Mouse (Mus musculus): ENCODE results near the gene Rubcn. TPM values are rescaled to one million over a fixed set of nuclear protein-coding genes. Genes with fewer than 3 reads are reported as not detected.
"Not testable (repeated sequence)": the region's sequence is repeated elsewhere in the genome, so short reads cannot be mapped to it uniquely, and the experiment has no call there.

Gene Rubcn
- 10 to 100 TPM; 22.4 to 29.0 (median 25.9) TPM for total RNA-seq (2022)

DNA sequence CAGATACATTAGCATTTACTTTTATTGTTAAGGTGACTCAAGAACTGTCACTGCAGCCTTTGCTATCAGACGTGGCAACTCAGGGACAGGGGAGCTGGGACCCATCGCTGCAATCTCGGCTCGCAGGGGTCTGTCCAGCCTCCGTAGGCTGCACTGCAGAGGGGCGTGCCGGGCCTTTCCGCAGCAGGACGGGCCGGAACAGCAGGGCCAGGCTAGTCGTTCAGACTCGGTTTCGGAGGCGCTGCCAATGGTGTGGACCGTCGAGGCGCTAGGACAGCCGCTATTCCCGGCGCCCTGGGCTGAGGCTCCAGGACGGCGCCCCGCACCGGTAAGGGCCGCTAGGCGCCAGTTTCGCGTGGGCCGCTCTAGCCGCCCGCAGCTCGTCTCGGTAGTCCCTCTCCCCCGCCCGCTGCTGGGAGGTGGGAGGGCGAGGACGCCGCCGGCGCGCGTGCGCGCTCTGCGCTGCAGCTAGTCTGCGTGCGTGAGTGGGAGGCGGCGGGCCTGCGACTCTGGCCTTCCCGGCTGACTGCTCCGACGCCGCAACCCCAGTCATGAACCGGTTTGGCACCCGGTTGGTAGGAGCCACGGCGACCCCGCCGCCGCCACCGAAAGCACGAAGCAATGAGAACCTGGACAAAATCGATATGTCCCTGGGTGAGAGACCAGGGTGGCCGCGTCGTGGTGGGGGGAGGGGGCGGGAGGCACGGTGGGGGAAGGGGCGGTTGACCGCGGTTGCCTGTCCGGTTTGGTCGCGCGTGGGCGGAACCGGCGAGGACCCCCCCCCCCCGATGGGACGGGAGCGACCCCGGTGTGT is at the start of gene Rubcn, which contains the start of gene Fyttd1:
Gene Rubcn (minus strand): TSS at position 424 of the 814 bp plus-strand sequence.
Gene Fyttd1 (plus strand): TSS at position 158 of the 814 bp plus-strand sequence.
- DNase-seq (ENCODE audit: low spot score in 2 of 2) = peak; percentile 91 to 95

DNA sequence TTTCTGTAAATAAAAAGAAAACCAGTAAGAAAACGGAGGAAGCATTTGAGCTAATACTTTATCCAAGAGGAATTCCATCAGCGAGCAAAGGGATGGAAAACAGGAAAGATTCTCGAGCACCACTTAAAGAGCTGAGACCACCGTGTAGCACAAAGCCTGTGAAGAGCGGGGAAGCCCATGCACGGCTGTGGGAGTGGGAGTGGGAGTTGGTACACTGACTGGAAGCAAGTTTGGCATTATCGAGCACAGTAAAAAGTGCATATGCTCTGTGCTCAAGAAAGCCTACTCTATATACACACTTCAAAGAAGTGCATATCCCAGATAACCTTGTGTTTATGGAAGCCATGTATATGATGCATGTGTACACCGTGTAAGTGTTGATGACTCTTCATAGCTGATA is 49.5 kb upstream of the Rubcn start:
- DNase-seq (ENCODE audit: low spot score in 2 of 2) = no peak

DNA sequence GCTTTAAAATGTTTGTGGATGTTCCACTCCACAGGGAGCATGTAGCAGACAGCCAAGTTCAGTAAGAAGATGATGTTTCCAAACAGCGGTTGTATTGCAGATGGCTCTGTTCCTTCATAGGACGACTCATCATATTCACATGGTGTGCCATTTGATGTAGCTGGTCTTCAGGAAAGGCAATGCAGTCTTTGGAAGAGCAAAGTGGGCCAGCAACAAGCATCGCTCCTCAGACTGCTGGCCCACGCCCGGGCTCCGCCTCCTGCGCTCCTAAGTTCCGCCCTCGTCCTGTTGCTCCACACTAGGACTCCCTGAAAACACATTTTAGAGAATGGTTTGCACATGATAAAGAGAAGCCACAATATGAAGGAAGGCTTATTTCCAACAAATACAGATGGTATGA is 49.1 kb upstream of the Rubcn start:
- DNase-seq (ENCODE audit: low spot score in 2 of 2) = not testable (repeated sequence)

DNA sequence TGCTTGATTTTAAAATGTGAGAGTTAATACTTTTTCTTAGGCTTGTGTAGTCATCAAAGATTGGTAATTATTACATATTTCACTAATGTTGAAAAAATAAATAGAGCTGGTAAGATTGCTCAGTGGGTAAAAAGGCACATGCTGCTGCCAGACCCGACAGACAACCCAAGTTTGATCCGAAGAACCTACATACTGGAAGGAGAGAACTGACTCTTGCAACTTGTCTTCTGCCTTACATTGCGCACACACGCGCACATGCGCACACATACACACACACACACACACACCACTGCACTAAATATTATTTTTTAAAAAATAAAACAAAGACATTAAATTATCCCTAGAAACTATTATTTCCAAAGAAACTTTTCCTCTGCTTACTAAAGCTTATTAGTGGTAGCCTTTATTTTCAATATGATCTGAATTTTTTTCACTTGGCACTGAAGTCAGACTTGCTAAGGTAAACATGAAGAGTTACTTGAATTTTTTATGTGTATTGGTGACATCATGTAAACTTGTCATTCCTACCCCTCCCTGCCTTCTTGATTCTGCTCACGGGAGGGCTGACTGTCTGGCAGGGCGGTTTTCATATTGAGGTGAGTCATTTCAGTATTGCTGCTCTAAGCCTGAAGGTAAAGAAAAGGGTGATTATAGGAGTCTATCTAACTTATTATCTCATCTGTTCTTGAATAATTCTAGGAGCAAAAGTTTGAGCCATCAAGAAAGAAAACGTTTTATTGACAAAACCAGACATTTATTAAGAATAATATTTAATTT is 37.9 kb upstream of the Rubcn start:
- DNase-seq (ENCODE audit: low spot score in 2 of 2) = no peak

DNA sequence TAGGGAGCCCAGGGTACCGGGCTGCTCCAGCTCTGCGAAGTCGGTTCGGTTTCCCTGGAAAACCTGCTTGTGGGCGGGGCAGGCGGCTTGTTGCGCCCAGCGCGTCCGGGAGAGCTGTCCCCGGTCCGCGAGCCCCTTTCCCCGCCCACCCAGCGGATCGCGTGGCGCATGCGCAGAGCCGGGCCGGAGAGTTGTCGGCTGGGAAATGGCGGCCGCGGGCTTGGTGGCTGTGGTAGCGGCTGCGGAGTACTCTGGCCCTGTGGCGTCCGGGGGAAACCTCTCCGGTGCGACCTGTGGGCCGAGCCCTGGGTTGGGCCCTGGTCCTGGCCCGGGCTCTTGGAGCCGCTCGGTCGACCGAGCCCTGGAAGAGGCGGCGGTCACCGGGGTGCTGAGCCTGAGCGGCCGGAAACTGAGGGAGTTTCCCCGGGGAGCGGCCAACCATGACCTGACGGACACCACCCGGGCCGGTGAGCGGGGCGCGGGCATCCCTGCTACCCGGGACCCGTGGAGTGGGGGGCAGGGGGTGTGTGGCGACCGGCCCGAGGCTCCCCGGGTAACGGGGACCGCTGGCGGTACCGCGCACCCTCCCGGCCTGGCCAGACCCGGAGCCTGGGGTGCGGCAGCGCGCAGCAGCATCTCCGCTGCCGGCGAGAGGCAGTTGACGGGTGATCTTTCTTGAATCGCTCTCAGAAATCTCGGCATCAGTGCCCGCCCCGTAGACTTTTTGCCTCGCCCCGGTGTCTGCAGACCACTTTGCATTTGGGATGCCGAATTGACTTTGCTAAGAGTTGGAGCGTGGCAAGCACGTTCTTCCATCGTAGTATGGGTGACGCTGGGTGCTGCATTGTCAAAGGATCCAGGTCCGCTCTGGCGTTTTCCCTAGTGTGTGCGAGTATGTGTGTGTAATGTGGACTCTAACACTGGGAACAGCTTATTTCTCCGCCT is 36.6 kb upstream of the Rubcn start, which contains the start of gene Lrch3:
Gene Lrch3 (plus strand): TSS at position 164 of the 945 bp plus-strand sequence.
- DNase-seq (ENCODE audit: low spot score in 2 of 2) = peak; percentile 88 to 90

DNA sequence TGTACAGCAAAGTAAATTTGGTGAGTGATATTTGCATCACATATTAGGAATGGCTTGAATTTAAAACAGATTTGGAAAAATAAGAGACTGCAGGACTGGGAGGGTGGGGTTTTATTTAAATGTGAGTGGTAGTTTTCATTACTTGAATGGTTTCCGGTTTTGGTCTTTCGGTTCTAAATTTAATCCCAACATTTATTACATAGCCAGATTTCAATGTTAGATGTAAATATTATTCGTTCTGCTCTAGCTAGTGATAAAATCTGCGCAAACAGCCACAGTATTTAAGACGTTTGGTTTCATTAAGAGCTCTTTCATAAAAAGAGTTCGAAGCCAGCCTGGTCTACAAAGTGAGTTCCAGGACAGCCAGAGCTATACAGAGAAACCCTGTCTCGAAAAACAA is 35.6 kb upstream of the Rubcn start:
- DNase-seq (ENCODE audit: low spot score in 2 of 2) = no peak

DNA sequence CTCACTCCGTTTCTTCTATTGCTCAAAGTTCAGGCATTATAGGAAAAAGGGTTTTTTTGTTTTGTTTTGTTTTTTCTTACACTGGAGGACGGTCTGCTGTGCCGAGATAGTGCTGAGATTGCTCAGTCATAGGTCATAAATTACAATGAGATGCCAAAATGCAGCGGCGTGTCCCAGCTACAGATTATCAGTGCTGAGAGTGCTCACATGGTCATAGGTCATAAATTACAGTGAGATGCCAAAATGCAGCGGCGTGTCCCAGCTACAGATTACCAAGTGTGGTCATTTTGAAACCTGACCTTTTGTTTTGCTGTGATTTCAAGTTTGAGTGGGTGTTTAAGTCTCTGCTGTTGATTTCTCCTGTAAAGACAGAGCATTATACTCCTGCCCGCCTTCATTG is 29.2 kb upstream of the Rubcn start:
- no peak for DNase-seq (ENCODE audit: low spot score in 2 of 2)

DNA sequence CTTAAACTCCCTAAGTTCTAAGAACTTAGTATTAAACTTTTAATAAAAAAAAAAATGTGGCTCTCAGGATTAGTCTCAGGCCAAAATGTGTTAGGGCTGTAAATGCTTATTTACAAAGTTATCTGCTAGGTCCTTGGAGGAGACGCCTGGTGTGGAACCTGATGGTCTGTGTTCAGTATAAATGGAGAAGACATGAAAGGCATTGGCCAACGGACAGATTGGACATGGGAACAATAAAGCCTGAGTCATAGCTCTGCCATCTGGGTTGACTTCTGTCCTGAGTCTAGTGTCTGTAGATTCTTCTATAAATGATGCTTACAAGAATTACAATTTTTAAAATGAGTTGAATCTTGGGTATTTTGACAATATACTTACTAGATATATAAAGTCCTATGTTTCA is 28.6 kb upstream of the Rubcn start:
- no peak for DNase-seq (ENCODE audit: low spot score in 2 of 2)

DNA sequence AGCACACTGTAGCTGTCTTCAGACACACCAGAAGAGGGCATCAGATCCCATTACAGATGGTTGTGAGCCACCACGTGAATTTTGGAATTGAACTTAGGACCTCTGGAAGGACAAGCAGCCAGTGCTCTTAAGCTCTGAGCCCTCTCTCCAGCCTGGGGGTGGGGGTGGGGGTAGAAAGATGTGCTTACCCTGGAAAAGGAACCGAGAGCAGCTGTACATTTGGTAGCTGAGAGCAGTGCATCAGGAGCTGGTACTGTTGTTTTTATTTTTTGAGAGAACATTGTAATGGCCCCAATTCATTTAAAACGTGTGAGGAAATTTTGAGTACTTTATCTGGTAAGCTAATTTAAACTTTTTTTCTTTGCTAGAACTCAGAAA is 24.5 kb upstream of the Rubcn start:
- DNase-seq (ENCODE audit: low spot score in 2 of 2) = no peak

DNA sequence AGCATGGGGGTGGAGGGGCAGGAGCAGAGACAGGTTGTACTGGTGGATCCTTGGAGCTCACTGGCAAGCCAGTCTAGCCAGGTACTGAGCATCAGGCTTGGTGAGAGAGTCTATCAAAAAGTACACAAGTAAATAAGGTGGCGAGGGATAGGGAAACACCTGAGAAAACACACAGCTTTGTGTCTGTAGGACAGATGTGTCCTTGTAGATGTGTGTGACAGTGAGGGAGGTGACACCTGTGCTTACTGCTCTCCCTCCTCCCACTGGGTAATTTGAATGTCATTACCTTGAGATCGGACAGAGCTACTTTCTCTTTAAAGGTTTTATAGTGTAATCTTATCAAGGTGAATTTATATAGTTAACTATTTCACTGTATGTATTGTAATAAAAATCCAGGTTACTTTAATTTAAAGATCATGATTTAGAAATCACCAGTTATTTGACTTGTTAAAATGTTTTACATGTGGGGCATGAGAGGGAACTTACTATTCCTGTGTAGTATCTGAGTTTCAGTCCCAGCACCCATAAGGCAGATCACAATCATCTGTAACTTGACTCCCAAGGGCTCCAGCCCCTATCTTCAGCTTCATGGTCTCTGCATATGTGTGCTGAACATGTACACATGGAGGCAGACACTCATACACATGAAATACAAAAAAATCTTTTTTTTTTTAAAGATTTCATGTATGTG is 23.9 kb upstream of the Rubcn start:
- no peak for DNase-seq (ENCODE audit: low spot score in 2 of 2)

DNA sequence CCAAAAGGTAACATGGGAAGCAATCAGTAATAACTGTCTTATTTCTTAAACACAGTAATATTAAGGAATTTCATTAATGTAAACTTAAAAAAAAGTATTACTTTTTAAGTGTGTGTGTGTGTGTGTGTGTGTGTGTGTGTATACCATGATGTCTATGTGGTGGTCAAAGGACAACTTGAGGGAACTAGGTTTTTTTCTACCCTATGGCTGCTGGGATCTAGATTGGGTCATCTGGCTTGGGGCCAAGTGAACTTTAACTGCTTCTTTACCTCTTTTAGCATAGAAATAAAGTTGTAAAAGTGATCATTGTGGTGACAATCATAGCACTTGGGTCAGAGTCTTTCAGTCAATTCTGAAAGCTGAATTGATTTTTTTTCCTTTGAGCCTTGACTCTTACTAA is 18.6 kb upstream of the Rubcn start:
- DNase-seq (ENCODE audit: low spot score in 2 of 2) = no peak

DNA sequence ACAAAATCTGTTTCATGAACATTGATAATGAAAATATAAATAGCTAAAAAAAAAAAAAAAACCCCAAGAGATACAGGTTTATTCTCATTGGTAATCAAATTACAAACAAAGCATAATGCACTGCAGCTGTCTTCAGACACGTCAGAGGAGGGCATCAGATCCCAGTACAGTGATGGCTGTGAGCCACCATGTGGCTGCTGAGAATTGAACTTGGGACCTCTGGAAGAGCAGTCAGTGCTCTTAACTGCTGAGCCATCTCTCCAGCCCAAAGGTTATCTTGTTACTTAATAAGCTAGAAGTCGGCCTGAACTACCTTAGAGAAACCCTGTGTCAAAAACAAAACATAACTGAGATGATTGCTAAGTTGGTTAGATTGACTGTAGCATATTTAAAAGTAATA is 12.3 kb upstream of the Rubcn start:
- DNase-seq (ENCODE audit: low spot score in 2 of 2) = no peak

DNA sequence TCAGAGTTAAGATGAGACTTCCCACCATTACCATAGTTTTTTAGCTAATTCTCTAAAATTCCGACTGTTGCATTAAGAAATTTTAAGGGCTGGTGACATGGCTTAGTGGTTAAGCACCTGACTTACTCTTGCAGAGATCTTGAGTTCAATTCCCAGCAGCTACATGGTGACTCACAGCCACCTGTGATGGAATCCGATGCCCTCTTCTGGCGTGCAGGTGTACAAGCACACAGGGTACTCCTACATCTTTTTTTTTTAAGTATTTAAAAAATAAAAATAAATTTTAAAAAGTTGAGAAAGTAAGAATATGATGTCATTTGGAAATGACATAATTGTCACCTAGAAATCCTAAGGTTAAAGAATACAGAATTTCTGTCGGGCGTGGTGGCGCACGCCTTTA is 10.4 kb upstream of the Rubcn start:
- DNase-seq (ENCODE audit: low spot score in 2 of 2) = no peak

DNA sequence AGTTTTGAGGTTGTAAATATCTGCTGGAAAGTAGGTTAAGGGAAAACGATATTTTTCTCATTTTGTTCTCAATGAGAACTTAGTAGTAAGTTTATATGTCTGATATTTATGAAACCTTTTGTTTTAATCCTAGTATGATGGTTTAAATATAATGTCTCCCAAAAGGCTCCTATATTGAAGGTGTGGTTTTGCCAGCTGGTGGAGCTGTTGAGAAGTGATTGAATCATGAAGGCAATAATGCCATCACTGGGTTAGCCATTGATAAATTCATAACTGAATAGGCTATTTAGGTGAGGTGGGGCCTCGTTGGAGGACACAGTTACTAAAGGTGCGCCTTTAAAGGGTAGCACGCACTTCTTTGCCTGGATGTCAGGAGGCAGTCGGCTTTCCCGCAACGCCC is 4.0 kb upstream of the Rubcn start:
- DNase-seq (ENCODE audit: low spot score in 2 of 2) = no peak

DNA sequence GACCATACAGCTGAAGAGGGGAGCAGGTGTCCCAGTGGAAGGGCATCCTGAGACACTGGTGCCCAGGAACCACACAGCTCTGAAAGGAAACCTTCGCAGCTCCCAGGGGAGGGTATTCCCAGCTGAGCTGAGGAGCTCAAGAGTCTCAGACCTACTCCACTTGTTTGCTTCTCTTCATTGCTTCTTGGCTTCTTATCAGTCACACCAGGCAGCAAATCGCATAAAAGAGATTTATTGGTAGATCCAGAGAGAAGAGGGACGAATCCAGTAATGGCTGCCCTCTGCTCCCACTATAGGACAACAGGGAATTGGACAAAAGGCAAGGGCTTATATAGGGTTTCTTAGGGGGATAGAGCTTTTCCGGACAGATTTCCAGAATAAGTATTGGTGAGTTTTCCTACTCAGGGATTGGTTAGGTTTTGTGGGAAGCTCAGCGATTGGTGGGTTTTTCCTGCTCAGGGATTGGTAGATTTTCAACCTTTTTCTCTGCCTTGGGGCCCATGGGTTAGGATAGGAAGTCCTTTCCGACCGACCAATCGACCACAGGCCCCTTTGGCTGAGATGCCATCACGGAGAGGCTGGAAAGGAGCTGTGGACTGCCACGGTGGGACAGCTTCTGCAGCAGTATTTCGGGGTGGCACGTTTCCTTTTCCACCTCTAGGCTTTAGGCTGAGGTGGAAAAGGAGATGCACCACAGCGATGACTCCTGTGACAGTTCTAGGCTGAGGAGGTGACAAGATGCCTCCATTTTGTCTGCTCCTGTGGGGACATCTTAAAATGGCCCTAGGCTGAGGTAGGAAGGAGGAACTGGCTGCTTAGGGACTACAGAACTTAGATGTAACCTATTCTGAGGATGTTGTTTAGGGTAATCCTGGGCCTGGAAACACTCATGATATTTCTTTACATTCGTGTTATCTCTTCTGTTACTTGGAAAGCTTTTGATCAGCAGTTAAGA is 1.7 kb upstream of the Rubcn start:
- DNase-seq (ENCODE audit: low spot score in 2 of 2) = no peak

DNA sequence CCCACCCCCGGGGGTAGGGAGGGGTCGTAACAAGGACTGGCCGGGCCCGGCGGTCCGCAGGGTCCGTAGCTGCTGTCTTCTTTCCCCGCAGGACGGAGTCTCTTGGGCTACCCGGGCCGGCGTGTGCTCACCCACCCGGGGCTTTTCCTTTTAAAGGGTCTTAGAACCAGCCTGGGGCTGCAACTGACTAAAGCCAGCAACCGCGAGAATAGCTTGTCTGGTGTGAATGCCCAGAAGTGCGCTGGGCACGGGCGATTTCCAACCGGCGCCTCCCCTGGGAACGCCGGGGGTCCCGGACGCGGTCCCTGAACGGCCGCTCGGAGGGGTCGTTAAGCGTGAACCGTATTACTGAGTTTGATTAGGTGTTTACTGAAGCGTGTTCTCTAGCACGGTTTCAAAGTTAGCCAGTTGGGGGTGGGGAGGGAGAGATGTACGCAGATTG is 612 bp upstream of the Rubcn start:
- DNase-seq (ENCODE audit: low spot score in 2 of 2) = no peak

DNA sequence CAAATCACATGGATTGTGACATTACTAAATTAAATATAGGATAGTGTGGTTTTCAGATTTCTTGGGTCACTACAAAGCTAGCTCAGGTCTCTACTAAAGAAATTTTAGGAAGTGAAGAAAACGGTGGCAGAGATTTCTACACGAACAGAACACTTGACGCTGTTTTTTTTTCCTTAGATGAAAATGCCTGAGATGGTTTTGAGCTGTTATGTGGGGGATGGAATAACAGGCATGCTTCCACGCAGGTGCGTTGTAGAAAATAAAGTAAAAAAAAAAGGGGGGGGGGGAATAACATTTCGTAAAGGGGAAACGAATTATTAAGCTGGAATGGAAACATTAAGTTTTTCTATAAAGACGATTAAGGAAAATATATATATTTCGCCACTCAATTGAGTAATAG is 735 bp downstream of the Rubcn start:
- no peak for DNase-seq (ENCODE audit: low spot score in 2 of 2)

DNA sequence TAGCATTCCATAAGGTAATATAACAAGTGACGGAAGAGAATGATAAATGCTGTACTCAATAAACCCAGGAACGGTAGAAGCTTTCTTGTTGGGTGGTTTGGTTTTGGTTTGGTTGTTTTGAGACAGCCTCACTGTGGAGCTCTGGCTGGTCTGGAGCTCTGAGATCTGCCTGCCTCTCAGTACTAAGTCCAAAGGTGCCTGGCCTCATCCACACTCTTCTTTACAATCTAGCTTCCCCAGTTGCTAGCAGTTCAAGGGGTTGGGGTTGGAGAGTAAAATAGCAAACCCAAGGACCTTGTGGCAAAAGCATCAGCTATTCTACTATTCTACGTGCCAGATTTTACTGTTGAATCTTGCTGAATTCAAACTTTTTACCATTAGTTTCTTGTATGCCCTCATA is 1.7 kb downstream of the Rubcn start:
- DNase-seq (ENCODE audit: low spot score in 2 of 2) = no peak

DNA sequence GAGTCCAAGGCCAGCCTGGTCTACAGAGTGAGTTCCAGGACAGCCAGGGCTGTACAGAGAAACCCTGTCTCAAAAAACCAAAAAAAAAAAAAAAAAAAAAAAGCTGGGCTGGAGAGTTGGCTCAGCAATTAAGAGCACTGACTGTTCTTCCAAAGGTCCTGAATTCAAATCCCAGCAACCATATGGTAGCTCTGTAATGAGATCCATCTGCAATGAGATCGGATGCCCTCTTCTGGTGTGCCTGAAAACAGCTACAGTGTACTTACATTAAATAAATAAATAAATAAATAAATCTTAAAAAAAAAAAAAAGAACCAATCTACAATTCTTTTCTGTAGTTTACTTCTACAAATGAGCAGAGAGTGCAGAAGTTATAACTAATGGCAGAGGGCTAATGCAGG is 2.3 kb downstream of the Rubcn start:
- DNase-seq (ENCODE audit: low spot score in 2 of 2) = not testable (repeated sequence)

DNA sequence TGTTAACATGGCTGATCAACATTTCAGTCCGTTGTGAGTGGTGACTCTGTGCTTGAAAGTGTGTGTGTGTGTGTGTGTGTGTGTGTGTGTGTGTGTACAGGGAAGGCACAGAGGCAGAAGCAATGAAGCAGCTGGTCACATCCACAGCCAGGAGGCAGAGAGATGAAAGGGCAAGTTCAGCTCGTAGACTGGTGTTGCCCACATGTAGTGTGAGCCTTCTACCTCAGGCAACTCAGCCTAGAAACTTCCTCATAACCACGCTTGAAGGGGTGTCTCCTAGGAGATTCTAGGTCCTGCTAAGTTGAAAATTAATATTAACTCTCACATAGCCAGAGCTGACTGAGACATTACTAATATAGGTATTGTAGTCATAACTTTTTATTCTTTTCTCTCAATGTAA is 4.2 kb downstream of the Rubcn start:
- DNase-seq (ENCODE audit: low spot score in 2 of 2) = no peak
